Mouse (Mus musculus) left cerebral cortex, postnatal 4 days (tissue): Measurements from ENCODE around the gene Tnn. TPM values are rescaled to one million over a fixed set of nuclear protein-coding genes. Genes with fewer than 3 reads are reported as not detected.

Source experiments
- DNase-seq: peaks from one replicate; pipeline ENCODE4 v3.0.0-alpha.2; 2022
- intact Hi-C: fragments of 180-260 bp; cut with DNase I; formaldehyde crosslinking; loops from one replicate; pipeline ENCODE4 v1.15.1; 2025
- total RNA-seq, 2 experiments: library from RNA; stranded (reverse); gene quantifications; 2 replicates each; pipeline ENCODE4 v1.2.3; 2021

The Tnn gene
- total RNA-seq, 2 experiments from 2014 or later = 0.62 to 0.95 TPM

GRCm38 (mm10) chr1:160084239-160084638 is 69.1 kb downstream of the Tnn start:
- DNase-seq = no peak
- intact Hi-C loops = no loop called here

- intact Hi-C loops = no loop called here
- DNase-seq = no peak
Observed at GRCm38 (mm10) chr1:160082647-160083046, 70.7 kb downstream of the Tnn start.

GRCm38 (mm10) chr1:160080800-160081436 is 72.5 kb downstream of the Tnn start:
- intact Hi-C loops = no loop called here

GRCm38 (mm10) chr1:160078882-160079661 is 74.3 kb downstream of the Tnn start:
- intact Hi-C loops = loop anchor here (2.0 to 5.0 kb wide), 2 partner anchors 556 to 682 kb away; partner anchors contain the start of gene Tnr
- no peak for DNase-seq

More at GRCm38 (mm10) chr1:160080800-160081436, 72.5 kb downstream of the Tnn start:
- DNase-seq = peak; percentile 83

- intact Hi-C loops = no loop called here
Observed at GRCm38 (mm10) chr1:160064547-160065144, 88.7 kb downstream of the Tnn start.

GRCm38 (mm10) chr1:160061725-160062366 is 91.5 kb downstream of the Tnn start:
- peak; percentile 33 for DNase-seq
- intact Hi-C loops = no loop called here

More at GRCm38 (mm10) chr1:160064547-160065144, 88.7 kb downstream of the Tnn start:
- no peak for DNase-seq

- no peak for DNase-seq
- intact Hi-C loops = no loop called here
Observed at GRCm38 (mm10) chr1:160061321-160061720, 92.1 kb downstream of the Tnn start.

GRCm38 (mm10) chr1:160060542-160060941 is 92.8 kb downstream of the Tnn start:
- intact Hi-C loops = no loop called here
- no peak for DNase-seq

- intact Hi-C loops = no loop called here
Observed at GRCm38 (mm10) chr1:160059908-160060307, 93.5 kb downstream of the Tnn start.

GRCm38 (mm10) chr1:160057657-160058056 is 95.7 kb downstream of the Tnn start:
- intact Hi-C loops = no loop called here
- DNase-seq = no peak

More at GRCm38 (mm10) chr1:160059908-160060307, 93.5 kb downstream of the Tnn start:
- DNase-seq = no peak

- no peak for DNase-seq
Observed at GRCm38 (mm10) chr1:160054366-160055078, 98.9 kb downstream of the Tnn start.

GRCm38 (mm10) chr1:160053510-160054305 is 99.7 kb downstream of the Tnn start:
- intact Hi-C loops = no loop called here
- no peak for DNase-seq

More at GRCm38 (mm10) chr1:160054366-160055078, 98.9 kb downstream of the Tnn start:
- intact Hi-C loops = no loop called here

- intact Hi-C loops = no loop called here
- DNase-seq = no peak
Observed at GRCm38 (mm10) chr1:160052556-160053315, 100.6 kb downstream of the Tnn start.

- DNase-seq = no peak
- intact Hi-C loops = no loop called here
Observed at GRCm38 (mm10) chr1:160050898-160051297, 102.5 kb downstream of the Tnn start.

- intact Hi-C loops = no loop called here
- no peak for DNase-seq
Observed at GRCm38 (mm10) chr1:160049131-160049880, 104.1 kb downstream of the Tnn start.

GRCm38 (mm10) chr1:160047481-160047931 is 105.9 kb downstream of the Tnn start:
- intact Hi-C loops = no loop called here
- no peak for DNase-seq

- no peak for DNase-seq
- intact Hi-C loops = no loop called here
Observed at GRCm38 (mm10) chr1:160046786-160047185, 106.6 kb downstream of the Tnn start.

GRCm38 (mm10) chr1:160045971-160046370 is 107.4 kb downstream of the Tnn start:
- intact Hi-C loops = no loop called here
- DNase-seq = no peak
